Mouse (Mus musculus): ENCODE data around the gene Art4. TPM values are rescaled to one million over a fixed set of nuclear protein-coding genes. Genes with fewer than 3 reads are reported as not detected.
"Not testable (repeated sequence)": the region's sequence is repeated elsewhere in the genome, so short reads cannot be mapped to it uniquely, and the experiment has no call there.

Gene Art4
- total RNA-seq (2021): under 1 TPM in 1 of 2 experiments, not detected in 1; 0.23 TPM
- long read RNA-seq: 0 reads

- DNase-seq (ENCODE audit: low spot score in 2 of 2): no peak
Measured at GRCm38 (mm10) chr6:136857186-136857872, at the start of gene Art4. Gene Art4 (minus strand): TSS chr6:136857733.

- no peak for DNase-seq (ENCODE audit: low spot score in 2 of 2)
Measured at GRCm38 (mm10) chr6:136906937-136907293, 49.4 kb upstream of the Art4 start.

- no peak for DNase-seq (ENCODE audit: low spot score in 2 of 2)
Measured at GRCm38 (mm10) chr6:136906283-136906936, 48.9 kb upstream of the Art4 start.

- no peak for DNase-seq (ENCODE audit: low spot score in 2 of 2)
Measured at GRCm38 (mm10) chr6:136903885-136904470, 46.4 kb upstream of the Art4 start.

- no peak for DNase-seq (ENCODE audit: low spot score in 2 of 2)
Measured at GRCm38 (mm10) chr6:136902527-136902926, 45.0 kb upstream of the Art4 start.

- DNase-seq (ENCODE audit: low spot score in 2 of 2): no peak
Measured at GRCm38 (mm10) chr6:136901010-136901409, 43.5 kb upstream of the Art4 start.

- no peak for DNase-seq (ENCODE audit: low spot score in 2 of 2)
Measured at GRCm38 (mm10) chr6:136900369-136901009, 43.0 kb upstream of the Art4 start.

GRCm38 (mm10) chr6:136898954-136899353 is 41.4 kb upstream of the Art4 start:
- no peak for DNase-seq (ENCODE audit: low spot score in 2 of 2)

GRCm38 (mm10) chr6:136898222-136898621 is 40.7 kb upstream of the Art4 start:
- DNase-seq (ENCODE audit: low spot score in 2 of 2): no peak

GRCm38 (mm10) chr6:136897789-136898188 is 40.3 kb upstream of the Art4 start:
- no peak for DNase-seq (ENCODE audit: low spot score in 2 of 2)

- no peak for DNase-seq (ENCODE audit: low spot score in 2 of 2)
Measured at GRCm38 (mm10) chr6:136894532-136895339, 37.2 kb upstream of the Art4 start.

- DNase-seq (ENCODE audit: low spot score in 2 of 2): no peak
Measured at GRCm38 (mm10) chr6:136892002-136892401, 34.5 kb upstream of the Art4 start.

GRCm38 (mm10) chr6:136889554-136889953 is 32.0 kb upstream of the Art4 start:
- DNase-seq (ENCODE audit: low spot score in 2 of 2): no peak

GRCm38 (mm10) chr6:136889067-136889466 is 31.5 kb upstream of the Art4 start:
- DNase-seq (ENCODE audit: low spot score in 2 of 2): no peak

- DNase-seq (ENCODE audit: low spot score in 2 of 2): no peak
Measured at GRCm38 (mm10) chr6:136887854-136888253, 30.3 kb upstream of the Art4 start.

- DNase-seq (ENCODE audit: low spot score in 2 of 2): not testable (repeated sequence)
Measured at GRCm38 (mm10) chr6:136884766-136885165, 27.2 kb upstream of the Art4 start.

- no peak for DNase-seq (ENCODE audit: low spot score in 2 of 2)
Measured at GRCm38 (mm10) chr6:136883961-136884360, 26.4 kb upstream of the Art4 start.

GRCm38 (mm10) chr6:136883431-136883915 is 25.9 kb upstream of the Art4 start:
- DNase-seq (ENCODE audit: low spot score in 2 of 2): no peak

- no peak for DNase-seq (ENCODE audit: low spot score in 2 of 2)
Measured at GRCm38 (mm10) chr6:136881678-136882077, 24.1 kb upstream of the Art4 start.

GRCm38 (mm10) chr6:136875670-136876069 is 18.1 kb upstream of the Art4 start, which contains the start of gene Mgp:
Gene Mgp (minus strand): TSS chr6:136875823.
- no peak for DNase-seq (ENCODE audit: low spot score in 2 of 2)

- no peak for DNase-seq (ENCODE audit: low spot score in 2 of 2)
Measured at GRCm38 (mm10) chr6:136874599-136874998, 17.1 kb upstream of the Art4 start.

Measured in layer of hippocampus, postnatal 10 days (tissue).